Mouse (Mus musculus) lung, adult 2 months (tissue): ENCODE data around the gene Golph3.

Experiments used
- CTCF ChIP-seq: fragments of 200-500 bp; IDR thresholded peaks from 2 replicates; pipeline ENCODE4 v1.5.1; 2011; ENCODE audit warnings: mild to moderate bottlenecking, low read length, control low read depth; ENCODE audit not compliant: insufficient read depth
- POLR2A ChIP-seq: fragments of 200-500 bp; IDR thresholded peaks from 2 replicates; pipeline ENCODE4 v1.6.1; 2011; ENCODE audit warnings: low read depth, mild to moderate bottlenecking, control low read depth, low read length, borderline replicate concordance; ENCODE audit errors: extremely low read depth

DNA sequence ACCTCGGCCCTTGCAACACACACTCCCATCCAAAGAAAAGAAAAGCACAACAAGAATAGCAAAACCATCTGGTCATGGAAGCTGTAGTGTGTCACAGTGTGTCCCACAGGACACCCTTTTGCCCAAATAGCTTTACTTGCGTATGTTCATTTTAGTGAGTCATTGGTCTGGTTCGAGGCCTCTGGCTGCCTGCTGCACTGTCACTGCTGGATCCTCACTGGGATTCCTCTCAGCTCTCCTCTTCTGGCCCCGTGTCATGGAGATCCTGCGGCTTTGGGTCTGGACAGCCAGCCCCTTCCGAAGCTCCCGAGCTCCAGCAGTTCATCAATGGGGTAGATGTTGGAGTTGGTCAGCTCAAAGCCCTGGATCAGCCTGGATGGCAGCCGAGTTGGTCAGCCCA, 2.8 kb upstream of the Golph3 start:
- TF ChIP-seq CTCF (no peak), POLR2A (no peak)
